Mouse (Mus musculus): ENCODE results near the gene Gm10283. TPM values are rescaled to one million over a fixed set of nuclear protein-coding genes. Genes with fewer than 3 reads are reported as not detected.
A peak's percentile ranks its signal among the peaks of the same experiment; 100 is the strongest.

The Gm10283 gene
- polyA plus RNA-seq, 2 experiments: not detected

DNA sequence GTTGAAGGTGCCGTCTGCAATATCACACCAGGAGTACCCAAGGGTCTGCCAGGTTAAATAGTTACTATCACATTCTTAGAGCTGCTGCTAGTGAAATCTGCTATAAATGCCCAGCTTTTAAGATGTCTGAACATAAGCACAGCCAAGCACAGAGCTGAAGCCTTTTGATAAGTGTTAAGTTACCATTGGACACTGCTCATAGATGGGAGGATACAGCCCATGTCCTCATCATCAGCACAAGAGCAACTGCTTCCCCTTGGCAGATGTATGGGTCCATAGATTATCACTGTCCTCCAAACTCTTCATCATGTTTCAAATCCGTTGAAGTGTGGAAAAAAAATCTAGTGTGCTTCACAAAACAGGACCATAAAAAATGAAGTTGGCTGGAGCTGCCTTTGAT is 53.7 kb downstream of the Gm10283 start:
- Histone ChIP-seq H3K36me3 (ENCODE audit: control insufficient read depth, insufficient read depth, low read length) (no peaks in the 10 kb centered on the region), H3K27me3 (ENCODE audit: control insufficient read depth, insufficient read depth, low read length) (no peaks in the 10 kb centered on the region), H3K4me2 (replicated peaks; ENCODE audit: low read depth, low read length, severe bottlenecking) (no peak overlapping the region), H3K9ac (ENCODE audit: low read depth, low read length, severe bottlenecking) (no peak overlapping the region), H3K27ac (replicated peaks; ENCODE audit: low read depth, low read length) (no peak overlapping the region), H3K9me3 (ENCODE audit: control insufficient read depth, low read length) (no peaks in the 10 kb centered on the region), H3K4me3 (replicated peaks; ENCODE audit: low read length) (no peak overlapping the region), H3K4me1 (ENCODE audit: control insufficient read depth, insufficient read depth, low read length) (no peaks in the 10 kb centered on the region)
- no peak for DNase-seq (ENCODE audit: low spot score)
- WGBS: 57% methylated on average over 2 of the region's 2 CpGs
- ATAC-seq (ENCODE audit: low FRiP score, low read depth): no peak
- no peak for TF ChIP-seq POLR2A (IDR thresholded peaks at IDR 0.05; ENCODE audit: borderline replicate concordance, extremely low read depth, insufficient read depth, insufficient read length)

DNA sequence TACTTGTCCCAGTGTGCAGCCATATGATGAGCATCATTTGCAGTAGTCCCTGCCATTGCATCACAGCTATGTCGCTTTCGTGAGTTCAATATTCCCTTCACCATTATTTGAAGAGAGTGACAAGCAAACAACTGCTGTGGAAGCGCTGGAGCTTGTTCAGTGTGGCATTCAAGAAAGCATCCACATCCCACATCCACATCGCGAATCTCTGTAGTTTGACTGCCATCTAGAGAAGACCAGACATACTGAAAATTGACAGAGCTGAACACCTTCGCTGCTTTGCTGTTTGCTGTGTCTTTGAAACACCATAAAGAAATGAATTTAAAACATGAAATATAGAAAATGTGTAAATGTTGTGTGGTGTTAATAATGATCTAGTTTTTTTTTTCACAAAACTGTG is 58.0 kb downstream of the Gm10283 start:
- no peak overlapping the region for H3K27ac ChIP-seq (replicated peaks; ENCODE audit: low read depth, low read length)
- no peak for TF ChIP-seq POLR2A (IDR thresholded peaks at IDR 0.05; ENCODE audit: borderline replicate concordance, extremely low read depth, insufficient read depth, insufficient read length)
- DNase-seq (ENCODE audit: low spot score) (peak; percentile 26), ATAC-seq (ENCODE audit: low FRiP score, low read depth) (no peak)
- H3K36me3 ChIP-seq (ENCODE audit: control insufficient read depth, insufficient read depth, low read length): no peaks in the 10 kb centered on the region
- no peak overlapping the region for H3K9ac ChIP-seq (ENCODE audit: low read depth, low read length, severe bottlenecking)
- no peak overlapping the region for H3K4me2 ChIP-seq (replicated peaks; ENCODE audit: low read depth, low read length, severe bottlenecking)
- WGBS: 77% methylated on average over 6 of the region's 6 CpGs
- H3K9me3 ChIP-seq (ENCODE audit: control insufficient read depth, low read length): no peaks in the 10 kb centered on the region
- H3K4me1 ChIP-seq (ENCODE audit: control insufficient read depth, insufficient read depth, low read length): no peaks in the 10 kb centered on the region
- H3K4me3 ChIP-seq (replicated peaks; ENCODE audit: low read length): no peak overlapping the region
- no peaks in the 10 kb centered on the region for H3K27me3 ChIP-seq (ENCODE audit: control insufficient read depth, insufficient read depth, low read length)

DNA sequence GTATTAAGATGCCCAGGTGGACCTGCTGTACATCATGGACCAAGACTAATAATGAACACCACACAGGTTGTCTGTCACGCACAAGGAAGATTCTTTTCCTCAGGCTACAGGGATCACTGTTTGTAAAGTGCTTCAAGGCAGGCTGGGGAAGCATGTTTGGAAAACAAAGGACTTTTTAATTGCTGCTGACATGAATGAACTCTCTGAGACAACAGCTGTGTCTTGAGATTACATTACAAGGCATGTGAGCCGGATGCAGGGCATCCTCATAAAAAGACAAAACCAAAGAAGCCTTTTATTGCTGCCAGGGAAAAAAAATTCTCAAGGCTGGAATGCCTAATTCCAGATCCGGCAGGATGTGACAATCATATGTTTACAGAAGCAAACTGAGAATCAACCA is 64.4 kb downstream of the Gm10283 start:
- no peaks in the 10 kb centered on the region for H3K36me3 ChIP-seq (ENCODE audit: control insufficient read depth, insufficient read depth, low read length)
- no peaks in the 10 kb centered on the region for H3K4me1 ChIP-seq (ENCODE audit: control insufficient read depth, insufficient read depth, low read length)
- no peaks in the 10 kb centered on the region for H3K9me3 ChIP-seq (ENCODE audit: control insufficient read depth, low read length)
- H3K9ac ChIP-seq (ENCODE audit: low read depth, low read length, severe bottlenecking): no peak overlapping the region
- no peak overlapping the region for H3K4me2 ChIP-seq (replicated peaks; ENCODE audit: low read depth, low read length, severe bottlenecking)
- no peak overlapping the region for H3K4me3 ChIP-seq (replicated peaks; ENCODE audit: low read length)
- DNase-seq (ENCODE audit: low spot score): peak; percentile 13
- 35% methylated on average over 3 of the region's 3 CpGs for WGBS
- H3K27me3 ChIP-seq (ENCODE audit: control insufficient read depth, insufficient read depth, low read length): no peaks in the 10 kb centered on the region
- ATAC-seq (ENCODE audit: low FRiP score, low read depth): 0 out of 2 replicates have a peak, but pooled peaks have one; percentile 63
- TF ChIP-seq POLR2A (IDR thresholded peaks at IDR 0.05; ENCODE audit: borderline replicate concordance, extremely low read depth, insufficient read depth, insufficient read length): no peak
- H3K27ac ChIP-seq (replicated peaks; ENCODE audit: low read depth, low read length): no peak overlapping the region

DNA sequence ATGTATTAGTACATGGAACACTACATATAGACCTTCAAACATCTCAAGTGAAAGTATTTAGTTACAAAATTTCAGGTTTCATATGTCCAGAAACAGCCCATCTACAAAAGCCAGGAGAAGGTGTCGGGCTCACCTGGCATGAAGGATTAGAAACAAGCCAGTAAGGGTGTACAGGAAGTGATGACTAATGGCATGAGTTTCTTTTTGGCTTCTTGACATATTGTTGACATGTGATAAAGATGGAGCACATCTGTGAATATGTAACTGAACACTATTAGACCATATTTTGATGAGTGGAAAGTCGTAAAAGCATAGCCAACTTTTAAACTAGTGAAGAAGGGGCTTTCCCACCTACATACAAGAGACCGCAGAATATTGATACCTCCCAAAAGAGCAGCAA is 66.1 kb downstream of the Gm10283 start:
- Histone ChIP-seq H3K27ac (replicated peaks; ENCODE audit: low read depth, low read length) (no peak overlapping the region), H3K27me3 (ENCODE audit: control insufficient read depth, insufficient read depth, low read length) (no peaks in the 10 kb centered on the region), H3K4me1 (ENCODE audit: control insufficient read depth, insufficient read depth, low read length) (no peaks in the 10 kb centered on the region), H3K4me2 (replicated peaks; ENCODE audit: low read depth, low read length, severe bottlenecking) (no peak overlapping the region), H3K36me3 (ENCODE audit: control insufficient read depth, insufficient read depth, low read length) (no peaks in the 10 kb centered on the region), H3K9ac (ENCODE audit: low read depth, low read length, severe bottlenecking) (no peak overlapping the region), H3K4me3 (replicated peaks; ENCODE audit: low read length) (no peak overlapping the region), H3K9me3 (ENCODE audit: control insufficient read depth, low read length) (no peaks in the 10 kb centered on the region)
- TF ChIP-seq POLR2A (IDR thresholded peaks at IDR 0.05; ENCODE audit: borderline replicate concordance, extremely low read depth, insufficient read depth, insufficient read length): no peak
- DNase-seq (ENCODE audit: low spot score) (no peak), ATAC-seq (ENCODE audit: low FRiP score, low read depth) (no peak)
- 79% methylated on average over 3 of the region's 3 CpGs for WGBS

DNA sequence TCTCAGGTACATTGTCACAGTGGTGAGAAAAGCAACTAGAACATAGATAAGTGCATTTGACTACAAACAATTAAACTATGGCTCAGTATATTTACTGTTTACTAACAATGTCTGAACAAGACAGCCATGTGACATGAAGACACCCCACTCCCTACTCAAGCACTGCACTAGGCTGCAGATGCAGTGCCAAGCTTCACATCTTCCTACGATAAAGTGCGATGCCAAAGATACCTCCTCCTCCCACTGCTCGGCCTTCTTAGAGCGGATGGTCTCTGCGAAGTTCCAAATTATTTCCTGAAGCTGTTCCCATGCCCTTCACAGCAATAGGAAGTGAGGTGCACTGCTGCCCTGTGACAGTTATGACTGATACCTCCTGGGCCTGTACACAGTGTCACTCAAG is 70.3 kb downstream of the Gm10283 start:
- 88% methylated on average over 5 of the region's 5 CpGs for WGBS
- DNase-seq (ENCODE audit: low spot score) (no peak), ATAC-seq (ENCODE audit: low FRiP score, low read depth) (no peak)
- Histone ChIP-seq H3K9me3 (ENCODE audit: control insufficient read depth, low read length) (no peaks in the 10 kb centered on the region), H3K4me2 (replicated peaks; ENCODE audit: low read depth, low read length, severe bottlenecking) (no peak overlapping the region), H3K27ac (replicated peaks; ENCODE audit: low read depth, low read length) (no peak overlapping the region), H3K27me3 (ENCODE audit: control insufficient read depth, insufficient read depth, low read length) (no peaks in the 10 kb centered on the region), H3K9ac (ENCODE audit: low read depth, low read length, severe bottlenecking) (no peak overlapping the region), H3K4me3 (replicated peaks; ENCODE audit: low read length) (no peak overlapping the region), H3K36me3 (ENCODE audit: control insufficient read depth, insufficient read depth, low read length) (no peaks in the 10 kb centered on the region), H3K4me1 (ENCODE audit: control insufficient read depth, insufficient read depth, low read length) (no peaks in the 10 kb centered on the region)
- no peak for TF ChIP-seq POLR2A (IDR thresholded peaks at IDR 0.05; ENCODE audit: borderline replicate concordance, extremely low read depth, insufficient read depth, insufficient read length)

DNA sequence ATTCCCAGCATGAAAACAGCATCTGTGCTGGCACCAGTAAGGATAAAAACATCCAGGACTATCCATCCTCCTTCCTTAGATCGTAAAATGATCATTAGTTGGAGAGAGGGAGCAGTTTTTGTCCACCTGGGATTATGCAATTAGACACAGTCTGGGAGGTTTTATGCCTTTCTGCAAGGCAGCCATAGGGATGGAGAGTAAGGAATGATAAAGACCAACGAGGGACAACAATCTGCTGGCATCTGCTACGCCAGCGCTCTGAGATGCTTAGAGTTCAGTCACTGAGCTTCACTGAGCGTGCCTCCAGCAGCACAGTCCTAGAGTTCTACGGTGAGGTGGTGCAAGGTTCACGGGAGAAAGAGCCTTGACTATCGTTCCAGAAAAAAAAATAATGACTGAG is 96.6 kb downstream of the Gm10283 start:
- Histone ChIP-seq H3K4me2 (replicated peaks; ENCODE audit: low read depth, low read length, severe bottlenecking) (no peak overlapping the region), H3K9me3 (ENCODE audit: control insufficient read depth, low read length) (no peaks in the 10 kb centered on the region), H3K4me1 (ENCODE audit: control insufficient read depth, insufficient read depth, low read length) (no peaks in the 10 kb centered on the region), H3K27me3 (ENCODE audit: control insufficient read depth, insufficient read depth, low read length) (no peaks in the 10 kb centered on the region), H3K36me3 (ENCODE audit: control insufficient read depth, insufficient read depth, low read length) (no peaks in the 10 kb centered on the region), H3K4me3 (replicated peaks; ENCODE audit: low read length) (no peak overlapping the region), H3K27ac (replicated peaks; ENCODE audit: low read depth, low read length) (no peak overlapping the region), H3K9ac (ENCODE audit: low read depth, low read length, severe bottlenecking) (no peak overlapping the region)
- ATAC-seq (ENCODE audit: low FRiP score, low read depth): no peak
- no peak for DNase-seq (ENCODE audit: low spot score)
- 73% methylated on average over 8 of the region's 8 CpGs for WGBS
- no peak for TF ChIP-seq POLR2A (IDR thresholded peaks at IDR 0.05; ENCODE audit: borderline replicate concordance, extremely low read depth, insufficient read depth, insufficient read length)

All from limb, embryonic 14.5 days (tissue).